Mouse (Mus musculus): ENCODE measurements around the gene Smim26.

DNA sequence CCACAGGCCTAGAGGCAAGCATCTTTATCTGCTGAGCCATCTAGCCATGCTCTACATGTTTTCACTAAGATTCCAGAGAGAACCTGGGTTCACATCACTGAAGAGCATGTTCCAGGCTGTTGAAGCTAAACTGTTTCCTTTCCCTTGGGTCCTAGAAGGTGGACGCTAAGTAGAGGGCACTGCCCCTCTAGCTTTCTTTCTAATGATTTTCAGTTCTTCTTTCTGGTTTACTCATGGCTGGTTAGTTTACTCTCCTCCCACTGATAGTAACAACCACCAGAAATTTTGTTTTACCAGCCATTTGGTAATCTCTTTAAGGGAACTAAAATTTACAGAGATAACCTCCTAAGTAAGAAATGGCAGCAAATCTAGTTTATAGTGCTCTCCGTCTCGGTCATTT lies 39.9 kb upstream of the Smim26 start:
- TF ChIP-seq POLR2A (IDR thresholded peaks at IDR 0.05; ENCODE audit: control insufficient read depth, extremely low read depth, insufficient read depth, low read length, poor library complexity) (no peak), CTCF (IDR thresholded peaks at IDR 0.05; ENCODE audit: borderline replicate concordance, control insufficient read depth, extremely low read depth, insufficient read depth, low read length, poor library complexity) (no peak)

All from thymus, adult 2 months (tissue).